Mouse (Mus musculus): ENCODE data around the gene Cdsn. TPM values are rescaled to one million over a fixed set of nuclear protein-coding genes. Genes with fewer than 3 reads are reported as not detected.

Cdsn gene
- polyA plus RNA-seq, 1 experiment from 2014 or later: 0.17 TPM

- no peak overlapping the region for H3K9ac ChIP-seq (replicated peaks; ENCODE audit: low read depth, low read length)
- H3K36me3 ChIP-seq (ENCODE audit: control insufficient read depth, insufficient read depth, low read length): no peaks in the 10 kb centered on the region
- H3K4me1 ChIP-seq (ENCODE audit: control insufficient read depth, insufficient read depth, low read length): peaks cover 7% of the 10 kb centered on the region; the same call in 1 of the 2 replicates
- no peak overlapping the region for H3K4me3 ChIP-seq (ENCODE audit: low read depth, low read length)
- H3K4me2 ChIP-seq (replicated peaks; ENCODE audit: low read depth, low read length): no peak overlapping the region
- H3K27ac ChIP-seq (ENCODE audit: low read length): no peak overlapping the region
- no peaks in the 10 kb centered on the region for H3K9me3 ChIP-seq (ENCODE audit: control insufficient read depth, low read depth, low read length)
- H3K27me3 ChIP-seq (ENCODE audit: control insufficient read depth, insufficient read depth, low read length): no peaks in the 10 kb centered on the region
- 80% methylated on average over 5 of the region's 5 CpGs for WGBS
- no peak for ATAC-seq (ENCODE audit: insufficient number of reproducible peaks, insufficient read depth, low FRiP score, low read depth)
Observed at GRCm38 (mm10) chr17:35554321-35554720, 2.4 kb downstream of the Cdsn start.

GRCm38 (mm10) chr17:35554761-35555397, 3.0 kb downstream of the Cdsn start:
- Histone ChIP-seq H3K9ac (replicated peaks; ENCODE audit: low read depth, low read length) (no peak overlapping the region), H3K36me3 (ENCODE audit: control insufficient read depth, insufficient read depth, low read length) (no peaks in the 10 kb centered on the region), H3K9me3 (ENCODE audit: control insufficient read depth, low read depth, low read length) (no peaks in the 10 kb centered on the region), H3K4me3 (ENCODE audit: low read depth, low read length) (no peak overlapping the region), H3K27ac (ENCODE audit: low read length) (no peak overlapping the region), H3K4me1 (ENCODE audit: control insufficient read depth, insufficient read depth, low read length) (peaks cover 3% of the 10 kb centered on the region; the same call in 1 of the 2 replicates), H3K27me3 (ENCODE audit: control insufficient read depth, insufficient read depth, low read length) (no peaks in the 10 kb centered on the region), H3K4me2 (replicated peaks; ENCODE audit: low read depth, low read length) (no peak overlapping the region)
- 91% methylated on average over 18 of the region's 18 CpGs for WGBS
- no peak for ATAC-seq (ENCODE audit: insufficient number of reproducible peaks, insufficient read depth, low FRiP score, low read depth)

DNA sequence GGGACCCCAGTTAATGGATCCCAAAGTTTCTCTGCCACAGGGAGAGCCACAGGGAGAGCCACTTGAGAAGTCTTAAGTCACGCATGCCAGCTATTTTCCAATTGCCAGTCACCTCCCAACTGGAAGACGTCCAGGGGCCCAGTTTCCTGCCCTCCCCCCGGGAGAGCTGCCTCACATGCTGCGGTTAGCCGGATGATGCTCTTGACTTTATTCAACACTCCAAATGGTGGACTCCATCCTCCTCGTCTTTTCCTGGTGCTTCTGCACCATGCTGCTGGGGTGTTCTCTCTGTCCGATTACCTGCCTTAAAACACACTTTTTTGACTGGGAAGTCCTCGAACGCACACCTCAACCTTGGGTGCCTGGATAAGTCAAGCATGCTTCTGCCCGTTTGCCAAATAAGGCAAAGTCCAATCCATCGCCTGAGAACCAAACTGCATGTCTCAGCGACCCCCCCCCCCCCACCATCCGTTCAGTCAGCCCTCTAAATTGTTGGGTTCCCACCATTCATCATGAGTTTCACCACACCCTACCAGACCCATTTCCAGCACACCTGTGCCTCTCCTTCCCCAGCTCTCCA, 4.3 kb downstream of the Cdsn start:
- H3K36me3 ChIP-seq (ENCODE audit: control insufficient read depth, insufficient read depth, low read length): no peaks in the 10 kb centered on the region
- H3K9me3 ChIP-seq (ENCODE audit: control insufficient read depth, low read depth, low read length): no peaks in the 10 kb centered on the region
- H3K4me1 ChIP-seq (ENCODE audit: control insufficient read depth, insufficient read depth, low read length): peaks cover under 1% of the 10 kb centered on the region; the same call in 1 of the 2 replicates
- no peak overlapping the region for H3K27ac ChIP-seq (ENCODE audit: low read length)
- no peaks in the 10 kb centered on the region for H3K27me3 ChIP-seq (ENCODE audit: control insufficient read depth, insufficient read depth, low read length)
- no peak overlapping the region for H3K4me3 ChIP-seq (ENCODE audit: low read depth, low read length)
- no peak overlapping the region for H3K4me2 ChIP-seq (replicated peaks; ENCODE audit: low read depth, low read length)
- no peak for ATAC-seq (ENCODE audit: insufficient number of reproducible peaks, insufficient read depth, low FRiP score, low read depth)
- 87% methylated on average over 13 of the region's 13 CpGs for WGBS
- H3K9ac ChIP-seq (replicated peaks; ENCODE audit: low read depth, low read length): no peak overlapping the region

DNA sequence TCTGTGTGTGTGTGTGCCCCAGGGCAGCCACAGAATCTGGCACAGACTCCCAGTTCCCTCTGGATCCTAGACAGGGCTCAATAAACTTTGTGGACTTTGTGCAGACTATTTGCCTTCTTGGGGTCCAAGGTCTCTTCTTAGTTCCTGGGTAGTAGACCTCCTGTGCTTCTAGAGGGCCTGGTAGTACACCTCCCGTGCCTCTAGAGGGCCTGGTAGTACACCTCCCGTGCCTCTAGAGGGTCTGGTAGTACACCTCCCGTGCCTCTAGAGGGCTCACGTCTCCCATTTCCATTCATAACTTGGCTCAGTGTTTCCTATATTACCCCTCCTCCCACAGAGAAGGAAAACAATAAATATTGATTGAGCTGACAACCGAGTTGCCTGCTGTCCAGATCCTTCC, 4.9 kb downstream of the Cdsn start:
- Histone ChIP-seq H3K9ac (replicated peaks; ENCODE audit: low read depth, low read length) (no peak overlapping the region), H3K4me2 (replicated peaks; ENCODE audit: low read depth, low read length) (no peak overlapping the region), H3K9me3 (ENCODE audit: control insufficient read depth, low read depth, low read length) (no peaks in the 10 kb centered on the region), H3K36me3 (ENCODE audit: control insufficient read depth, insufficient read depth, low read length) (no peaks in the 10 kb centered on the region), H3K27ac (ENCODE audit: low read length) (no peak overlapping the region), H3K27me3 (ENCODE audit: control insufficient read depth, insufficient read depth, low read length) (no peaks in the 10 kb centered on the region), H3K4me3 (ENCODE audit: low read depth, low read length) (no peak overlapping the region), H3K4me1 (ENCODE audit: control insufficient read depth, insufficient read depth, low read length) (no peaks in the 10 kb centered on the region)
- WGBS: 26% methylated on average over 5 of the region's 5 CpGs
- no peak for ATAC-seq (ENCODE audit: insufficient number of reproducible peaks, insufficient read depth, low FRiP score, low read depth)

GRCm38 (mm10) chr17:35557351-35557750, 5.4 kb downstream of the Cdsn start:
- Histone ChIP-seq H3K4me3 (ENCODE audit: low read depth, low read length) (no peak overlapping the region), H3K36me3 (ENCODE audit: control insufficient read depth, insufficient read depth, low read length) (no peaks in the 10 kb centered on the region), H3K9ac (replicated peaks; ENCODE audit: low read depth, low read length) (no peak overlapping the region), H3K4me1 (ENCODE audit: control insufficient read depth, insufficient read depth, low read length) (no peaks in the 10 kb centered on the region), H3K27me3 (ENCODE audit: control insufficient read depth, insufficient read depth, low read length) (no peaks in the 10 kb centered on the region), H3K27ac (ENCODE audit: low read length) (no peak overlapping the region), H3K9me3 (ENCODE audit: control insufficient read depth, low read depth, low read length) (no peaks in the 10 kb centered on the region), H3K4me2 (replicated peaks; ENCODE audit: low read depth, low read length) (no peak overlapping the region)
- no peak for ATAC-seq (ENCODE audit: insufficient number of reproducible peaks, insufficient read depth, low FRiP score, low read depth)
- WGBS: 61% methylated on average over 9 of the region's 9 CpGs

DNA sequence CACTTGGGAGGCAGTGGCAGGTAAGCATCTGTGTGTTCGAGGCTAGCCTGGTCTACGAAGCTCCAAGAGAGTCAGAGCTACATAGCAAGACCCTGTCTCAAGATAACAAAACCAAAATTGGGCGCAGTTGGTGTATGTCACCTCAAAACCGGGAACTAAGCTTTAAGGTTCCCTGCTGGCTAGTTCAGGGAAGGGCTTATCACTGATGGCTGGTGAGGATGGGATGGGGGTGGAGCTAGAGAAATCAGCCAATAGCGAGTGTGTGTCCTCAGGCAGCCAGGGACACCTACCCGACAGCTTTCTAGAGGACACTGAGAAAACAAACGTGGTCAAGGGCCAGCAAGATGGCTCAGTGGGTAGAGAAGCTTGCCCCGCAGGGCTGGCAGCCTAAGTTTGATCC, 6.3 kb downstream of the Cdsn start:
- WGBS: 52% methylated on average over 8 of the region's 8 CpGs

GRCm38 (mm10) chr17:35567150-35567549, 15.2 kb downstream of the Cdsn start, which contains the start of gene 2300002M23Rik:
2300002M23Rik (plus strand) TSS chr17:35567450.
- 60% methylated on average over 3 of the region's 3 CpGs for WGBS
- Histone ChIP-seq H3K27ac (ENCODE audit: low read length) (no peak within 1 kb of the TSS), H3K4me2 (replicated peaks; ENCODE audit: low read depth, low read length) (no peak within 1 kb of the TSS), H3K9ac (replicated peaks; ENCODE audit: low read depth, low read length) (no peak within 1 kb of the TSS), H3K4me3 (ENCODE audit: low read depth, low read length) (no peak within 1 kb of the TSS), H3K36me3 (ENCODE audit: control insufficient read depth, insufficient read depth, low read length) (no peaks in the 10 kb centered on the region), H3K4me1 (ENCODE audit: control insufficient read depth, insufficient read depth, low read length) (peaks cover 7% of the 10 kb centered on the region; the same call in 1 of the 2 replicates), H3K27me3 (ENCODE audit: control insufficient read depth, insufficient read depth, low read length) (0 out of 2 replicates have a peak, but pooled peaks cover 6% of the 10 kb centered on the region), H3K9me3 (ENCODE audit: control insufficient read depth, low read depth, low read length) (no peaks in the 10 kb centered on the region)
- no peak for ATAC-seq (ENCODE audit: insufficient number of reproducible peaks, insufficient read depth, low FRiP score, low read depth)

More for the DNA sequence above, 6.3 kb downstream of the Cdsn start:
- Histone ChIP-seq H3K36me3 (ENCODE audit: control insufficient read depth, insufficient read depth, low read length) (no peaks in the 10 kb centered on the region), H3K4me1 (ENCODE audit: control insufficient read depth, insufficient read depth, low read length) (no peaks in the 10 kb centered on the region), H3K27me3 (ENCODE audit: control insufficient read depth, insufficient read depth, low read length) (no peaks in the 10 kb centered on the region), H3K9me3 (ENCODE audit: control insufficient read depth, low read depth, low read length) (no peaks in the 10 kb centered on the region), H3K9ac (replicated peaks; ENCODE audit: low read depth, low read length) (no peak overlapping the region), H3K27ac (ENCODE audit: low read length) (no peak overlapping the region), H3K4me3 (ENCODE audit: low read depth, low read length) (no peak overlapping the region), H3K4me2 (replicated peaks; ENCODE audit: low read depth, low read length) (no peak overlapping the region)
- ATAC-seq (ENCODE audit: insufficient number of reproducible peaks, insufficient read depth, low FRiP score, low read depth): no peak

DNA sequence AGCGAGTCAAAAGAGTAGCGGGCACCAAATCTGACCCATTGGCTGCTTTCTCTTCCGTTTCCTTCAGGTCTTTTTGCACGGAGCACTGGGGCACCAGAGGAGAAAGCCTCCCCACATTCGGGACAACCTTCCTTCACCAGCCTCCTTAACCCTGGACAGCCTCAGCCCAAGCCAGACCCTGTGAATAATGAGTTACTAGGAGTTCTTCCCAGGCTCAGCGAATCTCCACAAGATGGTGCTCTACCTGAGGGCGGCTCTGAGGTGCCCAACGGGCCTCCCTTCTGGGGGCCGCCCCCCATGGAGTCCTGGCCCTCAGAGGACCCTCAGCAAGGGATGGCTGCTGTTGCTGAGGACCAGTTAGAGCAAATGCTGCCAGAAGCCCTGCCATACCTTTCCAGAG, 15.8 kb downstream of the Cdsn start:
- no peak overlapping the region for H3K9ac ChIP-seq (replicated peaks; ENCODE audit: low read depth, low read length)
- H3K4me2 ChIP-seq (replicated peaks; ENCODE audit: low read depth, low read length): no peak overlapping the region
- H3K36me3 ChIP-seq (ENCODE audit: control insufficient read depth, insufficient read depth, low read length): no peaks in the 10 kb centered on the region
- ATAC-seq (ENCODE audit: insufficient number of reproducible peaks, insufficient read depth, low FRiP score, low read depth): no peak
- H3K27me3 ChIP-seq (ENCODE audit: control insufficient read depth, insufficient read depth, low read length): 0 out of 2 replicates have a peak, but pooled peaks cover 6% of the 10 kb centered on the region
- 23% methylated on average over 9 of the region's 9 CpGs for WGBS
- no peak overlapping the region for H3K27ac ChIP-seq (ENCODE audit: low read length)
- H3K9me3 ChIP-seq (ENCODE audit: control insufficient read depth, low read depth, low read length): no peaks in the 10 kb centered on the region
- no peak overlapping the region for H3K4me3 ChIP-seq (ENCODE audit: low read depth, low read length)
- peaks cover 7% of the 10 kb centered on the region; the same call in 1 of the 2 replicates for H3K4me1 ChIP-seq (ENCODE audit: control insufficient read depth, insufficient read depth, low read length)

All from stomach, embryonic 14.5 days (tissue).